Mouse (Mus musculus) testis, postnatal 10 days (tissue): ENCODE measurements around the gene Hoxa10.

Experiments
- DNase-seq: peaks from one replicate; pipeline ENCODE4 v3.0.0; 2021; ENCODE audit warnings: low spot score

Gene Hoxa10

DNA sequence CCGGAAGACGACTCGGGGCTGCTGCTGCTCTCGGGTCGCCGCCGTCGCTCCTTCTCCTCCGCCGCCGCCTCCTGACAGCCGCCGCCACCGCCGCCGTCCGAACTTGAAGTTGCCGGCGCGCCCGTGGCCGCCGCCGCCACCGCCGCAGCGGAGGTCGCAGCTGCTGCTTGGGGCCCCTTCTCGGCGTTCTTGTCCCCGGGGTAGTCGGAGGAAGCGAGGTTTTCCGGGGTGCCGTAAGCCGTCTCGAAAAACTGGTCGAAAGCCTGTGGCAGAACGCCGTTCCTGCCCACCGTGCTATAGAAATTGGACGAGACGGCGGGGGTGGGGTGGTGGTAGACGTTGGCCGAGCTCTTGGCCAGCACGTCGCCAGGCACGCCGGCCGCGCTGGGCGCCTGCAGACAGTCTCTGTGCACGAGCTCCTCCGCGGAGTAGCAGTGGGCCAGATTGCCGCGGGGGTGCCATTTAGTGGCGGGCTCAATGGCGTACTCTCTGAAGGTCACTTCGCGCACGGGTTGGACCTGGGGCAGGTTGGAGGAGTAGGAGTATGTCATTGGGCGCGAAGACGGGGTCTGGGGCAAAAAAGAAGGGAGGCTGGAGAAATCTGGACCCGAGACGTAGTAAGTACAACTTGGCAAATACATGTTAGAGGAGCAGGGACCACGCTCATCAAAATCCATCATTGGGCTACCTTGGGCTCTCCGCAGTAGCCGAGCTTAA is 4.5 kb upstream of the Hoxa10 start:
- peak; percentile 42 for DNase-seq

DNA sequence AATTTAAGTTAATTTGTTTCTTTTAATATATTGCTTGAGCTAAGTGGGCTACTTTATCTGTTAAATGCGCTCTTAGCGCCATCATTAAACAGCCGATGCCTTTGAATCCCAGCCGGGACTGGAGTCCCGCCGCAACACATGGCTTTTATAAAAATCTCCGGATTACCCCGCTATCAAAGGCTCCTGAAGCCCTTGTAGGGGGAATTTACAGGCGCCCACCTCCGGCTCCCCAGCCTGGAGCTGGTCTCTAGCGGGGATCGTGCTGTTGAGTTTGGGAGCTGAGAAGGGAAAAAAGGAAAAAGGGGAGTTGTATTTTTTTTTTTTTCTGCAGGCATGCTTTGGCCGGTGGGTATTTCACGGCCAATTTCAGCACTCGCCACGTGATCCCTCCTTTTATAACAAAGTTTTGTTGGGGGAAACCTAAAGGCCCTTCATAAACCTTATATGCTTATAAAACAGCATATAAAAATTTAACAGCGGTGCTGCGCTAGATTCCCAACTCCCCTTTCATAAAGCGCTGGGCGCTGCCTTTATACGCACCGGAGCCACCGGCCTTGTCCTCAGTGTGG is 3.9 kb upstream of the Hoxa10 start:
- DNase-seq, result peak; percentile 28

DNA sequence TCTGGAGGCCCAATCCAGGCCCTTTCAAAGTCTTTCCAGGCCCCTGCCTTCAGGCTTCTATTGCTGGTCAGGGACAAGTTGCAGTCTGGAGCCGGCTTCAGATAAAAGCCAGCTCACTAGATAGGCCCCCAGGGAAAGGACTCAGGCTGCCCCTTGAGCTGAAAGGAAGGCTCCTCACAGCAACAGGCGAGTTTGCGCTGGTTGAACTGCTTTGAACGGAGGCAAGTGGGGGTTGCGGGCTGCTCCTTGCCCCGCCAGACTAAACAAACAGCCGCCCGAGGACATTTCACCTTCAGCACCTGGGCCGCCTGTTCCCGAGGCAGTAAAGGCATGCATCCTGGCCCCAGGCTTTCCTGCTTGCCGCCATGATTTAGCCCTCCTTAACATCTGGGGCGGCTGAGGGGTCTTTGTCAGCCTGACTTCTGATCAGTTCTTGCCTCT is 3.0 kb upstream of the Hoxa10 start:
- peak; percentile 36 for DNase-seq

DNA sequence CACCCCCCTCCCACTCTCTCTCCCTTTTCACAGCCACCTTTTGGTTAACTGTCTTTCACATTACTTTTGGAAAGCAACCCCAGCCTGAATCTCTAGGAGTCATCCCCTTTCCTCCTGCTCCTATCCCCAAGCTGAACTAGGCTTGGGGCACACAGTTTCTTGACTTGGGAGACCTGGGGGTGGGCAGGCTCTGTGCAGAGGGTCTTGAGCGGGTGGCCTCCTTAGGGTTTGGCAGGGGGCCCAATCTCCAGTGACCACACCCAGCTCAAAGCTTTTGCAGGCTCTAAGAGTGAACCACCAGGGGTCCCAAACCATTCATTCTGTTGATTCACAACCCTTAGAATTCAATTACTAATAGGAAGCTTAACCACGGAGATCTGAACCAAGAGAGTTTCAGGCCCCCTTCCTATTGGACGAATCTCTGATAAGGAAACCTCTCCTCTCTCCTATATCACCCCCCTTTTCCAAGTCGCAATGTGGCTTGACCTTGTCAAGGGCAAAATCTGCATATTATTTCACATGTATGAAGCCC is 2.2 kb upstream of the Hoxa10 start:
- DNase-seq, result peak; percentile 42

DNA sequence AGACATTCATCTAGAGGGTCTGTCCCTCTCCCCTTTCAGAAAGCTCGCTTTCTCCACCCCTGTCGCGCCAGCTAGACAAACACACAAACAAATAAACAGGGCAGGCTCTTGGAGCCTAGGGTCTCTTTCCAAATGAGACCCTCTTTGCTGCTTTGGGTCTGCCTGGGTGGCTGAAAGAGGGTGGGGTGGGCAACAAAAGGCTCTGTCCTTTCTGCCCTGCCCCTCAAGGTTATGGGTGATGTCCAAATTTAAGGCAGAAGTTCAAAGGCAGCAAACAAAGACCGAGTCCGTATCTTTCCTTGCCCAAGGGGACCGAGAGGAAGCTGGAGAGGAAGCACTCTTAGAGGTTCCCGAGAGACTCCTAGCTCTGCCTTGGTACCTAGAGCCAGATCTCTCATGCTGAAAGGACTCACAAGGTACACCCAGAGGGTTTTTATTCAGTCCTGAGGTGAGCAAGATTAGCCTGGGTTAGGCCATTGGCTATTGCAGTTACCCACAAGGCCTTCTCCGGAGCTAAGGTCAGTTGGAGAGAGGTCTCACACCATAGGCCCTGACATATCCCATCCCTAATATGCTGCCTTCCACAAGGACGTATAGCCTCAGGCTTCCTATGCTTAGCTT is 457 bp upstream of the Hoxa10 start:
- no peak for DNase-seq

DNA sequence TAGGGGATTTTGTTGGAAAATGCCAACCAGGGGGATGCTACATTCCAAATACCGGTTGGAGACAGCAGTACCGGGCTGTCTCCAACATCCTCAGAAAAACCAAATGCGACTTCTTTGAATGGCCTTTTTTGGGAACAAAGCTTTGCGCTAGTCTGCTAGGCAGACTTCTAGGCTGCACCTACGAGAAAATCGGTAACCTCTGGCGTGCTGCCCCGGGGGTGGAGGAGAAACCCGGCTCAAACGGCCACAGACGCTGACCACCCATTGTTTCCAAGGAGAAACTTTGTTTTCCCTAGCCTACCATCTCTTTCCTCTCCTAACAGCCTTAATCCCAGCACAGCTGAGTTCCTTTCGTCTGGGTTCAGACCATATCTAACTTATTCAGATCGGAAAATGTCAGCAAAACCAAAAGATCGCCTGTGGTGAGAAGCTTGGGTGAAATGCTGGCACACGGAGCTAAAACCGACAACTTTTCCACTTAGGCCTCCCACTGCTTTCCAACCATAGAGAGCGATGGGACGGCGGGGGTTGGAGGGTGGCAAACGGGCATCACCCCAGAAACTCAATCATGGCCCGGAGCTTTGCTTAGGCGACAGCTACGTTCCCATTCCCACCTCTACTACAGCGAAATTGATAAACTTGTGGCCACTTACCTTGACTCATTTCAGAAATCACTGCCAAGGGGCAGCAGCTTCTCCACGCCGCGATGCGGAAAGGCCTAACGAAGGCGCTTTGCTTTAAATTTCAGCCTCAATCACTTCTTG is 847 bp downstream of the Hoxa10 start:
- DNase-seq, result peak; percentile 45

DNA sequence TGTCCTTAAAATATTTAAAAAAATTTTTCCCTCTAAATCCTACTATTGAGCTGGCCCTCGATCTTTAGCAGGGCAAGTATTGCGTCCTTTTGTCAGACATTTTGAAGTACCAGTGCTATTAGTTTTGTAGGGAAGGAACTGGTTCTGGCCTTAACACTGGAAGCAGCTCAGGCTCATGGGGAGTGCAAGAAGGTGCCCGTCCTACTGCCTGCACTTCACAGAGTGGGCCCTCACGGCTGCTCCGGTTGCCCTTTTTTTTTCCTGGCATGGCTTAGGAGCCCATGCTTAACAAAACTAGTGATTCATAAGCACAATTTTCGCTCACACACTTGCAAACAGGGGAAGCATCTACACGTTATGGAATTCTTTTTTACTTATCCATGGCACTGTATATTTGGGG is 1.7 kb downstream of the Hoxa10 start:
- DNase-seq, result peak; percentile 34

DNA sequence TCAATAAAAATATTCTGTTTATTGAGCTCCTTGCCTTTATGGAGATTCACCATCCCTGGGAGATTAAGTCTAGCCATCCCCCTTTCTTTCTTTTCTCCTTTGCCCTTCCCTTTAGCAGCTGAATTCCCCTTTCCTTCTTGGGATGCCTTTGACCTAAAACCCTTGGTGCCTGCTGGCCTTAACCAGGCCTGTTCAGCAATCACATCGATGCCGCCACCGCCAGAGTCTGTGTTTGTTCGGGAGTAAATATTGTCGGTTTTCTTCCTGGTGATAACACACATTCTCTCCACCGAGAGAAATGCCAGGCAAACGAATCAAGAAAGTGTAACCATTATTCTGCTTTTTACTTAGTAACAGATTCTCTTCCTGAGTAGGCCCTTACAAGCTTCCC is 2.5 kb downstream of the Hoxa10 start:
- DNase-seq, result peak; percentile 32

DNA sequence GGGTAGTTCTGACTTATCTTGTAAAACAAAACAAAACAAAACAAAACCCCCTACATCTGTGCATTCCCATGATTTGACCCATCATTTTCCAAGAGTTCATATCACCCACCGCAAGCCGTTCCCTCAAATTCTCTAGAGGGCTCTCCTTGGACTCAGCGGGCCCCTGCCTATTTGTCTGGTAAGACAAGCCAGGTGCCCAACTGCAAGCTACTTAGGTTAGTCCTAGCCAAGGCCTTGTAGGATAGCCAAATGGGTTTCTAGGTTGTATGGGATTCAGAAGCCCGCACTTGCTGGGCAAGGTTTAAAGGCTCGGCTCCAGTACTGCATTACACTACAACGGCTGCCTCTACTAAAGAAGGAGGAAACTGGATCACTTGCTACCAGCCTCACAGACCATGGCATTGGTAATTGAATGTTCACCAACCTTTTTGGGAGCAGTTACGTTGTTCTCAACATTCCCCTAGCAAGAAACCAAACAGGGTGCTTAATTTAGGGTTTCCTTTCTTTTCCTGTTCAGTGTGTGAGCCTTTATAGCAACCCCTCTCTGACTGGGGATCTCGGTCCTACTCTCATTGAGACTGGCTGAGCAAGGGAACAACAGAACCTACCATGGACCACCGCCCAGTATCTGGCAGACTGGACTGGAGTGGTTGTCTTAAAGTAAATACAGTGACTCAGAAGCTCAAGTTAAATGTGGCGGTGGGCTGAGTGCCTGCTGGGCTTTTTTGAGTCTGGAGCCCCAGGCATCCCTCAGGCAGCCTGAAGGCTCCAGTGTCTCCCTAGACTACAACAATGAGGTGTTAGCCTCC is 3.1 kb downstream of the Hoxa10 start:
- peak; percentile 34 for DNase-seq

DNA sequence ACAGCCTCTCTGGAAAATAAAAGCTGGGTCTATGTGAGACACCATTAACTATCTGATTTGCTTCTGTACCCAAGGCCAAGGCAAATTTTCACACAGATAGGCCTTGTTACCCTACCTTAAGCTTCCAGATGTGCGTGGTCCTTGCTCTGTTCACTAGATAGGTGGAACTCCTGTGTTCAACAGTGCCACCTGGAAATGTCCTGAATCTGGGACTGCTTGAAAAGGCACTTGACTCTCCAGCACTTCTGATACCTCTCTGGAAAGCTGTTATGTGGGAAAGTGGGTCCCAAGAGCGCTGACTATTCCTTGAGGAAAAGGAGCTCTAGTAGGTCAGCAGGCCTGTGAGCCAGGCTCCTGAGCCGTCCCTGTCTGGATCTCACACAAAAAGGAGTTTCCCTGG is 3.8 kb downstream of the Hoxa10 start:
- peak; percentile 20 for DNase-seq

DNA sequence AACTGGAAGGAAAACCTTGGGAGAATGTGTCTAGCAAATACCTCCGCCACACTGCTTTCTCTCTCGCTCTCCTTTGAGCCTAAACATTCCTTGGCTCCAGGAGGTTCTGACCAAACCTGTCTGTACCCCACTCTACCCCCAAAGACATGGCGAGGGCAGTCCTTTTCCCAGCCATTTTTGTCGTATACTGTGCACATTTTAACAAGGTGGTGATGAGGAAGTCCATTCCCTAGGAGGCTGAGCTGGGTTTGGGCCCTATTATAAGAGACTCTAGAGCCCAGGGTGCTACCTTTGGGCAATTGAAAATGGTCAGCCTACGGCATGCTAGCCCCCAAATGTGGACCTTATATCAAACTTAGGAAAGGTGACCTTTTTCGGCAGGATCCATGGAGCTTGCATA is 4.8 kb downstream of the Hoxa10 start:
- peak; percentile 31 for DNase-seq

DNA sequence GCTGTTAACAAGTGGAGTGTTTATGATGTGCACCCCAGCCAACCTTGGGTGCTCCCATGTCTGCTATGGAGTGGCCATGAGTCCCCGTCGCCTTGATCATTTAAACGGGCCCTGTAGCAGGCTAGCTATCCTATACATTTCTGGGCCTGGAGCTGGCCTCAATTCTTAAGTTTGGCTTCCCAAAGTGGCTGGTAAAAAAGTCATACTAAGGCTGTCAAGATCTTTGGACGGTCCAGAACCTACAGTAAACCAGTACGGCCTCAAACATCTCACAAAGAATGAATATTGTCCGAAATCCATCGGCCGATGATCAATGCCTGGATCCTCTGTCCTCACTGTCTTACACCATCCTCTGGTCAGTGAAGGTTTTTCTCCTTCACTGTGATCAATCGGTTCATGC is 5.4 kb downstream of the Hoxa10 start:
- peak; percentile 36 for DNase-seq

DNA sequence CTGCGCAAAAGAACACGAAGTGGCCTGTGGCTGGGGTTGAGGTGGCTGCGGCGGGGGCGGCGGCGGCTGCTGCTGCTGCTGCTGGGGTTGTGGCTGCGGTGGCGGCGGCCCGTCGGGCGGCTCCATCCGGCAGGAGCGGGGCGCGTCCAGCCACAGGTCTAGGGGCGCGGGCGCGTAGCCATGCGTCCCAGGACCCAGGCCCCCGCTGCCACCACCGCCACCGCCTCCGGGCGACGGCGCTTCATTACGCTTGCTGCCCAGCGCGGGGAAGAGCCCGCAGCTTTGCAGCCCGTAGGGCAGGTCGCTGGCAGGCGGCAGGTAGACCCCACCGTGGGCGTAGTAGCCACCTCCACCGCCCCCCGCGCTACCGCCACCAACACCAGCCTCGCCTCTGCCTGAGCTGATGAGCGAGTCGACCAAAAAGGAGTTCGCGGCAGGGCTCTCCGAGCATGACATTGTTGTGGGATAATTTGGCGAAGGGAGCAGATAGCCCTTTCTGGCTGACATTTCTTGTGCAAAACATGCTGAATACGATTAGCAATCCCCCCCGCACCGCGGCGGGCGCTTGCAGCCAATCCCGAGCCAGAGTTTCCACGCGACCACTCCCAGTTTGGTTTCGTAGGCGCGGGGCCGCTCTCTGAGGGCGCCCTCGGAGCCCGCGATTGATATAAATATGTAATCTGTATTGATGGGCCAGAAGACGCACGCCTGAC is 6.1 kb downstream of the Hoxa10 start:
- DNase-seq, result peak; percentile 41

DNA sequence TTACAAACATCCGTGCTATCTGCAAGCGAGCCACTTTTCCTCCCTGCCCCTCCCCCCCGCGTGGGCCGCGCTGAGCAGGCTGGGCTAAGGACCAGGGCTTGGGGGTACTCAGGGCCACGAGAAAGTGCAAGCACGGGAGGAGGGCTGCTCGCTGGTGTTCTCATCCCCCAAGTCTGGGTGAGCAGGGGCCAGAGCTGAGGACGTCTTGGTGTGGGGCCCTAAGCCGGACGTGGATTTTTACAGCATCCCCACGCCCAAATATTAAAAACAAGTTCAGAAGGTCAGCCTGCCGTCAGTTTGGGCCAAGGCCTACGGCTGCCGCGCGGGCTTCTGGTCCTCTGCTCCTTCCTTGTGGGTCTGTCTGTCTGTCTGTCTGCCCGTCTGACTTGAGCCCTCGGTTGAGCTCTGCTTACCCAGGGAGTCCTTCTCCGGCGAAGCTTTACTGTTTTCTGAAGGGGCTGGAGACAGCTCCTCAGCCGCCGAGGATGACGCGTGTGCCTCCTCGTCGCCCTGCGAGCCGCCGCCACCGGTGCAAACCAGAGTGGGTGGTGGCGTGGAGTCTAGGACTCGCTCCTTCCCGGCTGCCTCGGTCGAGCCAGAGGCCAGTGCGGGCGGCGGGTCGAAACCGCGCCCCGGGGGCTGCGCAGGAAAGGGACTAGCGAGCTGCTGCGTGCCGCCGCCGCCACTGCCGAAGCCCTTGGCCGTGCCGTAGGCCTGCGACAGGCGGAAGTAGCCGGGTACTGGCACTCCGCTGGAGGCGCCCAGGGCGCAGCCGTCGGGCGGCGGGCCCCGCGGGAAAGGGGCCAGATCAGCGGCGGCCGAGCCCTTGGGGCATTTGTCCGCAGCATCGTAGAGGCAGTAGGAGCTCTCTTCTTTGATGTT is 6.9 kb downstream of the Hoxa10 start:
- DNase-seq, result peak; percentile 58

DNA sequence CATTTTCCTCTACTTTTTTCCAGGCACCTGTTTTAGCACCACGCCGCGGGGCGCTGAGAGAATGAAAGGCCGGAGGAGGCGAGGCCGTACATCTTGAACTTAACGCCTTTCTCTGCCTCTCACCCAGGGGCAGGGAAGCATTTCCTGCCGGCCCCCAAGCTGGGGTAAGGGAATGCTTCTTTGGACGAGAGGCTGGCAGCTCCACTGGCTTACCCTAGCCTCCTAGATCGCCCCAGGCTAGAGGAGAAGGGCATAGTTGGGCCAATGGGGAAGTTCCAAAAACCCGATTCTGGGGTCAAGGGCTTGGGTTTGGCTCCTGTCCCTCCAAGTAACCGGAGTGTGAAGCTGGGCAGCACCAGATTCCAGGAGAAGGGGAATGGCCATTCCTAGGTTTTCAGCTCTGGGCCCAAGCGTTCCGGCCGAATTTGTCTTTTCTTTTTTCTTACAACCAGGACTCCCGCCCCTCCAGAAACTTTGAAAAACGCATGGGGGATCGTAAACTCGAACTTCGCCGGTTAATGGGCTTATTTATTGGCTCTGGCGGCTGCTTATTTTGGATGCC is 7.6 kb downstream of the Hoxa10 start:
- DNase-seq, result peak; percentile 41

DNA sequence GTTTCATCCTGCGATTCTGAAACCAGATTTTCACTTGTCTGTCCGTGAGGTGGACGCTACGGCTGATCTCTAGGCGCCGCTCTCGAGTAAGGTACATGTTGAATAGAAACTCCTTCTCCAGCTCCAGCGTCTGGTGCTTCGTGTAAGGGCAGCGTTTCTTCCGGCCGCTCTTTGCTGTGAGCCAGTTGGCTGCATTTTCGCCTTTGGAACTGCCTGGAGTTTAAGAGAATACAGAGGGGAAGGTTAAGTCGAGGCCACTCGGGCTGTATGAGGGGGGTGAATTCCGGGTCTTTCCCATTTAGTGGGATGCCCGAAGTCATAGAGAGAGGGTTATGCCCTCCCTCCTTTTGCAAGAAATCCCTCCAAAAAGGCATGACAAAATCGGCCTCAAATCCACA is 8.1 kb downstream of the Hoxa10 start:
- peak; percentile 43 for DNase-seq

DNA sequence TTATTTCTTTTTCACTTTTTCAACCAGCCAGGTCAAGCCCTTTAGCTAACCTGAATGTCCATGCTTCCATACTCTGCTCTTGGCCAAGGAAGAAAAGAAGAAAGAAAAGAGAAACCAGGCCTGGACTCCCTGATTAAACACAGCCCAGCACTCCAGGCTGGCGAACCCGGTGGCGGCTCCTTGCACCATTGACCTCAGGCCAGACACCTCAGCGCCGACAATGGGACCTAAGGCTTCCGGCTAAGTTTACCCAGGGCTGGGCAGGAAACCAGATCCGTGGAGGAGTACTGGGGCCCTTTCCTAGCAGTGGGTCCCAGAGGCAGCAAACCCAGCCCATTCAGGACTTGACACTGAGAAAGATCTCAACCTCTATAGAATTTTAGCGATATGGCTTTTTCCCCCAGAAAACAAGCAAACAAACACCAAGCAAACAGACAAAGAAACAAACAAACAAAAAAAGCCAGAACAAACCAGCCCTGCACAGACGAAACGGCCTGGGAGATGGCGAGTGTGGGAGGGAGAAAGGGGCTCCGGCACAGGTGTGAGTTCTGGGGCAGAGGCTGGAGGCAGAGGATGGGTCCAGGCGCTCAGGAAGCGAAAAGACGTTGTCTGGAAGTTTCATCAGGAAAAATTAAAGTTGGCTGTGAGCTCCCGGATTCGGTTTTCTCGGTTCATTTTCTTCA is 8.6 kb downstream of the Hoxa10 start:
- no peak for DNase-seq

DNA sequence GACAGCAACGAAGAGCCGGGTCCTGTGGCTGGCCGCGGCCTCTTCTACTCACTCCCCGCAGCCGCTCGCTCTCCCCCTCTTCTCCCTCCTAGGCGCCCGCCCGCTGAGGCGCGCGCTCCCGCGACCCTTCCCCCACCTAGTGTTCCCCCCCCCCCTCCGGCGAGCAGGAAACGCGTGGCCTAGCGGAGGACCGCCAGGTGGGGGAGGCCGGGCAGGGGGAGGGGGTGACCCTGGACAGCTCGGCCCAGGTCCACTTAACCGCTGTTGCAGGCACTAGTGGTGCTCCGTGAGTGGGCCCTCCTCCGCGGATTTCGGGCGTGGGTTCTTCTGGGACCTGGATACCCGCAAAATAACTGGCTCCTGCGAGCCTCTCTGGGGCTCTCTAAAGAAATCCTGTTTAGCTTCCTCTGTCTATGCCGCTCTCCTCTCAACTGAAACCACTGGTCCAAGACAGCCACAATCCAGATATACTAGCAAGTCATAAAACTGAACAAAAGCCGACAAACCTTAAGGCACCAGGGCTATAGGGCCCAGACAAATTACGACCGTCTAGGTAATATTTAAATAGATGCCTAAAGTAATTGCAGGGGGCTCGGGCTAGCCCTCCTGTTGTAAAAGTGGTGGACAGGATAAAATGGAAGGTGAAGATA is 10.0 kb downstream of the Hoxa10 start, which contains the start of gene Hoxa9:
TSS of gene Hoxa9 (minus strand) at position 574 of the 650 bp plus-strand sequence.
- no peak for DNase-seq
